Mouse (Mus musculus): ENCODE results near the gene Fn1. TPM values are rescaled to one million over a fixed set of nuclear protein-coding genes. Genes with fewer than 3 reads are reported as not detected.

Fn1 gene
- polyA plus RNA-seq, 1 experiment, result 112 TPM

- TF ChIP-seq CTCF (IDR thresholded peaks at IDR 0.05; ENCODE audit: control insufficient read depth, insufficient read depth, low read length), result no peak
- TF ChIP-seq POLR2A (IDR thresholded peaks at IDR 0.05; ENCODE audit: borderline replicate concordance, control insufficient read depth, low read depth, low read length), result no peak
- WGBS, result 93% methylated on average over 21 of the region's 21 CpGs
- Histone ChIP-seq H3K4me3 (replicated peaks; ENCODE audit: control insufficient read depth, low read depth, low read length) (no peak overlapping the region), H3K4me1 (ENCODE audit: control insufficient read depth, insufficient read depth, low read length) (no peaks in the 10 kb centered on the region), H3K27ac (ENCODE audit: control insufficient read depth, insufficient read depth, low read depth, low read length, poor library complexity) (no peak overlapping the region)
These were observed 40.7 kb downstream of the Fn1 start for GRCm38 (mm10) chr1:71612256-71612655.

- Histone ChIP-seq H3K4me3 (replicated peaks; ENCODE audit: control insufficient read depth, low read depth, low read length) (no peak overlapping the region), H3K4me1 (ENCODE audit: control insufficient read depth, insufficient read depth, low read length) (no peaks in the 10 kb centered on the region), H3K27ac (ENCODE audit: control insufficient read depth, insufficient read depth, low read depth, low read length, poor library complexity) (no peak overlapping the region)
- WGBS, result 80% methylated on average over 5 of the region's 5 CpGs
- no peak for TF ChIP-seq CTCF (IDR thresholded peaks at IDR 0.05; ENCODE audit: control insufficient read depth, insufficient read depth, low read length)
- no peak for TF ChIP-seq POLR2A (IDR thresholded peaks at IDR 0.05; ENCODE audit: borderline replicate concordance, control insufficient read depth, low read depth, low read length)
These were observed 43.1 kb downstream of the Fn1 start for GRCm38 (mm10) chr1:71609916-71610315.

- 94% methylated on average over 37 of the region's 37 CpGs for WGBS
- Histone ChIP-seq H3K4me1 (ENCODE audit: control insufficient read depth, insufficient read depth, low read length) (no peaks in the 10 kb centered on the region), H3K4me3 (replicated peaks; ENCODE audit: control insufficient read depth, low read depth, low read length) (no peak overlapping the region)
These were observed 43.8 kb downstream of the Fn1 start for GRCm38 (mm10) chr1:71609057-71609775.

GRCm38 (mm10) chr1:71606600-71607325, 46.2 kb downstream of the Fn1 start:
- no peaks in the 10 kb centered on the region for H3K4me1 ChIP-seq (ENCODE audit: control insufficient read depth, insufficient read depth, low read length)
- TF ChIP-seq POLR2A (IDR thresholded peaks at IDR 0.05; ENCODE audit: borderline replicate concordance, control insufficient read depth, low read depth, low read length), result no peak
- TF ChIP-seq CTCF (IDR thresholded peaks at IDR 0.05; ENCODE audit: control insufficient read depth, insufficient read depth, low read length), result no peak
- H3K27ac ChIP-seq (ENCODE audit: control insufficient read depth, insufficient read depth, low read depth, low read length, poor library complexity), result no peak overlapping the region
- WGBS, result 89% methylated on average over 8 of the region's 8 CpGs
- H3K4me3 ChIP-seq (replicated peaks; ENCODE audit: control insufficient read depth, low read depth, low read length), result no peak overlapping the region

More at GRCm38 (mm10) chr1:71609057-71609775, 43.8 kb downstream of the Fn1 start:
- H3K27ac ChIP-seq (ENCODE audit: control insufficient read depth, insufficient read depth, low read depth, low read length, poor library complexity), result no peak overlapping the region
- no peak for TF ChIP-seq CTCF (IDR thresholded peaks at IDR 0.05; ENCODE audit: control insufficient read depth, insufficient read depth, low read length)
- TF ChIP-seq POLR2A (IDR thresholded peaks at IDR 0.05; ENCODE audit: borderline replicate concordance, control insufficient read depth, low read depth, low read length), result no peak

- WGBS, result 88% methylated on average over 2 of the region's 2 CpGs
- TF ChIP-seq POLR2A (IDR thresholded peaks at IDR 0.05; ENCODE audit: borderline replicate concordance, control insufficient read depth, low read depth, low read length) (no peak), CTCF (IDR thresholded peaks at IDR 0.05; ENCODE audit: control insufficient read depth, insufficient read depth, low read length) (no peak)
- Histone ChIP-seq H3K4me3 (replicated peaks; ENCODE audit: control insufficient read depth, low read depth, low read length) (no peak overlapping the region), H3K4me1 (ENCODE audit: control insufficient read depth, insufficient read depth, low read length) (no peaks in the 10 kb centered on the region), H3K27ac (ENCODE audit: control insufficient read depth, insufficient read depth, low read depth, low read length, poor library complexity) (no peak overlapping the region)
These were observed 47.2 kb downstream of the Fn1 start for GRCm38 (mm10) chr1:71605751-71606150.

DNA sequence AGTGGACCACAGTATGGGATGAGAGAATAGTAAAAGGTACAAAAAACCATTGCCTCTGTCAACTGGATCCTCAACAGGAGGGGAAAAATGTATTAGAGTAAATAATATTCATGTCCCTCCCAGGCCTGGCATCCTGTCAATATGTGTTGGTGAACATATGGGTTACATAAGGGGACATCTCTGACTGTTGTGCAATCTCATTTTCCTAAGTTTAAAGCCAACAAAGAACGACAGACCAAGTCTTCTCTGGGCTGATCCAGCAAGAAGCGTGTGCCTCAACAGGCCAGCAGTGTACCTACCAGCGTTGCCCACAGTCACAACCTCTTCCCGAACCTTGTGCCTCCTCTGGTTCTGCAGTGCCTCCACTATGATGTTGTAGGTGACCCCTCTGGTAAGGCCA, 57.6 kb downstream of the Fn1 start:
- no peaks in the 10 kb centered on the region for H3K4me1 ChIP-seq (ENCODE audit: control insufficient read depth, insufficient read depth, low read length)
- 64% methylated on average over 4 of the region's 4 CpGs for WGBS
- TF ChIP-seq CTCF (IDR thresholded peaks at IDR 0.05; ENCODE audit: control insufficient read depth, insufficient read depth, low read length) (no peak), POLR2A (IDR thresholded peaks at IDR 0.05; ENCODE audit: borderline replicate concordance, control insufficient read depth, low read depth, low read length) (no peak)
- no peak overlapping the region for H3K27ac ChIP-seq (ENCODE audit: control insufficient read depth, insufficient read depth, low read depth, low read length, poor library complexity)
- H3K4me3 ChIP-seq (replicated peaks; ENCODE audit: control insufficient read depth, low read depth, low read length), result no peak overlapping the region

DNA sequence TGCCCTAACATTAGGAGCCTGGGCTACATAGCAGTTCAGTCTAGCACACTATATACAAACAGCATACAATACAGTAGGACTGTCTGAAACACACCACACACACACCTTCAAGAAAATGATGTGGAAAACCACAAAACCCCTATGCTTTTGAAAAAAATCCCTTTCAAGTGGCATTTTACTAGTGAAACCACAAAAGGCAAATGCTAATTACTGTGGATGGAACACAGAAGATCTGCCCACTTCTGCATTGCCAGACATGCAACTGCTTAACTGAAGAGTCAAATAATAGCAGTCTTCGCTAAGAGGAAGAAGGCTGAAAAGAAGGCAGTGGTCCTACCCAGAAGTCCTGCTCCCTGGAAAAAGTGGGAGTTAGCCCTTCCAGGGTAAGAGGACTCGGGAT, 58.7 kb downstream of the Fn1 start:
- TF ChIP-seq POLR2A (IDR thresholded peaks at IDR 0.05; ENCODE audit: borderline replicate concordance, control insufficient read depth, low read depth, low read length) (no peak), CTCF (IDR thresholded peaks at IDR 0.05; ENCODE audit: control insufficient read depth, insufficient read depth, low read length) (no peak)
- no peak overlapping the region for H3K4me3 ChIP-seq (replicated peaks; ENCODE audit: control insufficient read depth, low read depth, low read length)
- H3K4me1 ChIP-seq (ENCODE audit: control insufficient read depth, insufficient read depth, low read length), result no peaks in the 10 kb centered on the region
- H3K27ac ChIP-seq (ENCODE audit: control insufficient read depth, insufficient read depth, low read depth, low read length, poor library complexity), result no peak overlapping the region
- 46% methylated on average over 2 of the region's 2 CpGs for WGBS

DNA sequence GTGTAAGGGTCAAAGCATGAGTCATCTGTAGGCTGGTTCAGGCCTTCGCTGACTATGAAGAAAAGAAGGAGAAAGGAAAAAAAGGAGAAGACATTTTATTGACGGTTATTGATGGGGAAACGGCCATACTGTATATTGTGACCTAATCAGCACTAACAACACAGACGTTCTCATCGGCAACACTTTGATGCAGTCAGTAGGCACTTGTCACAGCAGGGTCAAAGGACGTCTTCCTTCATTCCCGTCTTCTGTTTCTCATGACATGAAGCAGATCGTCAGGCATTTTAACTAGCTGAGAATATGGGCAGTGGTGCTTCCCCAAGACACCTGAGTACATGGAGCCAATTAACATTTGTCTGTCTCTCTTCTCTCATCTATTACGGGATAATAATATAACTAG, 59.8 kb downstream of the Fn1 start:
- no peak for TF ChIP-seq CTCF (IDR thresholded peaks at IDR 0.05; ENCODE audit: control insufficient read depth, insufficient read depth, low read length)
- no peak for TF ChIP-seq POLR2A (IDR thresholded peaks at IDR 0.05; ENCODE audit: borderline replicate concordance, control insufficient read depth, low read depth, low read length)
- no peak overlapping the region for H3K4me3 ChIP-seq (replicated peaks; ENCODE audit: control insufficient read depth, low read depth, low read length)
- no peaks in the 10 kb centered on the region for H3K4me1 ChIP-seq (ENCODE audit: control insufficient read depth, insufficient read depth, low read length)
- 85% methylated on average over 9 of the region's 9 CpGs for WGBS
- H3K27ac ChIP-seq (ENCODE audit: control insufficient read depth, insufficient read depth, low read depth, low read length, poor library complexity), result no peak overlapping the region

Measured in bone marrow, adult 2 months (tissue).